Mouse (Mus musculus) CH12.LX (cell line): Measurements from ENCODE around the gene Afg1l. TPM values are rescaled to one million over a fixed set of nuclear protein-coding genes. Genes with fewer than 3 reads are reported as not detected.
A peak's percentile ranks its signal among the peaks of the same experiment; 100 is the strongest.

Experiments used
- DNase-seq: peaks from one replicate; pipeline ENCODE4 v3.0.0-alpha.2; 2013; ENCODE audit errors: extremely low read depth
- H3K27ac ChIP-seq: 2 replicates; pipeline ENCODE4 v1.5.1; 2012; ENCODE audit warnings: low read depth, mild to moderate bottlenecking, control low read depth, moderate library complexity; ENCODE audit not compliant: insufficient read depth
- H3K27me3 ChIP-seq: replicated peaks from 2 replicates; pipeline ENCODE3; 2012; ENCODE audit warnings: inconsistent platforms
- H3K36me3 ChIP-seq, 2 experiments: replicated peaks in 1 of 2; 2 replicates each; pipeline versions ENCODE3 to v1.6.1; 2012; ENCODE audit warnings: inconsistent platforms in 1 of 2, low read length in 1 of 2, mild to moderate bottlenecking in 1 of 2, mixed read lengths in 1 of 2, moderate library complexity in 1 of 2; ENCODE audit not compliant: control insufficient read depth in 1 of 2, insufficient read depth in 1 of 2
- H3K4me1 ChIP-seq, 2 experiments: 2 replicates each; pipeline ENCODE4 v1.6.1; 2012; ENCODE audit warnings: inconsistent platforms in 1 of 2, moderate library complexity in 1 of 2; ENCODE audit not compliant: insufficient read depth in 2 of 2, control insufficient read depth in 1 of 2
- H3K4me2 ChIP-seq: 2 replicates; pipeline ENCODE4 v1.6.1; 2012; ENCODE audit warnings: low read depth, mild to moderate bottlenecking, control low read depth; ENCODE audit not compliant: poor library complexity, insufficient read depth, severe bottlenecking
- H3K4me3 ChIP-seq, 3 experiments: fragments of 150-350 bp in 1 of 3; sonication (generic) in 1 of 3; replicated peaks in 1 of 3; 2 replicates each; pipeline versions ENCODE3 to v1.5.1; 2011 to 2012; ENCODE audit warnings: low read depth in 2 of 3, low read length in 2 of 3, mild to moderate bottlenecking in 2 of 3, moderate library complexity in 2 of 3, control low read depth in 1 of 3, improper control_type of control experiment in 1 of 3, inconsistent platforms in 1 of 3, mixed read lengths in 1 of 3; ENCODE audit not compliant: poor library complexity in 1 of 3
- H3K79me2 ChIP-seq: replicated peaks from 2 replicates; pipeline ENCODE4 v1.6.1; 2012; ENCODE audit warnings: mild to moderate bottlenecking, moderate library complexity; ENCODE audit not compliant: control insufficient read depth, poor library complexity, insufficient read depth, severe bottlenecking; ENCODE audit errors: extremely low read depth
- H3K9ac ChIP-seq: 2 replicates; pipeline ENCODE4 v1.6.1; 2012; ENCODE audit warnings: low read depth, mild to moderate bottlenecking, control low read depth, moderate library complexity; ENCODE audit not compliant: insufficient read depth
- H3K9me3 ChIP-seq: replicated peaks from 2 replicates; pipeline ENCODE3; 2012; ENCODE audit warnings: low read length, inconsistent platforms, mixed read lengths
- BHLHE40 ChIP-seq: IDR thresholded peaks from 2 replicates; pipeline ENCODE4 v1.6.1; 2011; ENCODE audit warnings: mild to moderate bottlenecking, low read depth, low read length, improper control_type of control experiment
- CHD1 ChIP-seq: IDR thresholded peaks from 2 replicates; pipeline ENCODE4 v1.6.1; 2012; ENCODE audit warnings: low read depth, low read length, improper control_type of control experiment, inconsistent platforms
- CHD2 ChIP-seq: IDR thresholded peaks from 2 replicates; pipeline ENCODE4 v1.6.1; 2011; ENCODE audit warnings: low read length, improper control_type of control experiment
- EP300 ChIP-seq: IDR thresholded peaks from 2 replicates; pipeline ENCODE4 v1.6.1; 2011; ENCODE audit warnings: low read length, improper control_type of control experiment
- HCFC1 ChIP-seq: IDR thresholded peaks from 2 replicates; pipeline ENCODE4 v1.6.1; 2012; ENCODE audit warnings: low read depth, mild to moderate bottlenecking, inconsistent platforms, low read length, improper control_type of control experiment
- IRF4 ChIP-seq: IDR thresholded peaks from 2 replicates; pipeline ENCODE4 v1.6.1; 2014; ENCODE audit warnings: low read depth, mild to moderate bottlenecking, inconsistent platforms, low read length, improper control_type of control experiment
- JUND ChIP-seq: conservative IDR thresholded peaks from 2 replicates; pipeline ENCODE4 v1.6.1; 2011; ENCODE audit warnings: low read depth, low read length, improper control_type of control experiment
- KAT2A ChIP-seq: IDR thresholded peaks from 2 replicates; pipeline ENCODE4 v1.6.1; 2012; ENCODE audit warnings: low read length, improper control_type of control experiment, inconsistent platforms; ENCODE audit not compliant: insufficient replicate concordance
- MAX ChIP-seq: IDR thresholded peaks from 2 replicates; pipeline ENCODE4 v1.6.1; 2011; ENCODE audit warnings: low read length, improper control_type of control experiment
- MAZ ChIP-seq: IDR thresholded peaks from 2 replicates; pipeline ENCODE4 v1.6.1; 2012; ENCODE audit warnings: low read depth, mild to moderate bottlenecking, inconsistent platforms, low read length, improper control_type of control experiment, moderate library complexity
- SIN3A ChIP-seq: IDR thresholded peaks from 2 replicates; pipeline ENCODE4 v1.6.1; 2012; ENCODE audit warnings: low read length, improper control_type of control experiment, inconsistent platforms
- SMC3 ChIP-seq: IDR thresholded peaks from 2 replicates; pipeline ENCODE4 v1.6.1; 2011; ENCODE audit warnings: low read depth, low read length, improper control_type of control experiment
- TCF12 ChIP-seq: IDR thresholded peaks from 2 replicates; pipeline ENCODE4 v1.6.1; 2014; ENCODE audit warnings: low read depth, mild to moderate bottlenecking, inconsistent platforms, low read length, improper control_type of control experiment
- UBTF ChIP-seq: IDR thresholded peaks from 2 replicates; pipeline ENCODE4 v1.6.1; 2012; ENCODE audit warnings: low read depth, mild to moderate bottlenecking, inconsistent platforms, low read length, improper control_type of control experiment, moderate library complexity
- ZKSCAN1 ChIP-seq: IDR thresholded peaks from 2 replicates; pipeline ENCODE4 v1.6.1; 2012; ENCODE audit warnings: low read depth, inconsistent platforms, low read length, improper control_type of control experiment, borderline replicate concordance
- ZMIZ1 ChIP-seq: IDR thresholded peaks from 2 replicates; pipeline ENCODE4 v1.6.1; 2012; ENCODE audit warnings: low read depth, mild to moderate bottlenecking, inconsistent platforms, low read length, improper control_type of control experiment
- ZNF384 ChIP-seq: IDR thresholded peaks from 2 replicates; pipeline ENCODE4 v1.6.1; 2012; ENCODE audit warnings: low read depth, low read length, improper control_type of control experiment, inconsistent platforms
- dilution Hi-C: fragments of 300-500 bp; cut with MboI; formaldehyde crosslinking; loops from 2 replicates; pipeline ENCODE4 v1.14.3; 2020; ENCODE audit warnings: low sequenced_read_pairs; ENCODE audit not compliant: extremely low pct_unique_long_range_greater_than_20kb, extremely low pct_ligation_motif_present
- in situ Hi-C: fragments of 300-500 bp; cut with MboI; formaldehyde crosslinking; loops from 3 replicates; pipeline ENCODE4 v1.14.3; 2019; ENCODE audit warnings: low sequenced_read_pairs, low pct_ligation_motif_present, low pct_unique_long_range_greater_than_20kb, mixed read lengths
- polyA plus RNA-seq: library from polyadenylated mRNA; unstranded; fragments of >175 nt; gene quantifications from 2 replicates; pipeline ENCODE4 v1.2.1, GENCODE M21; 2012; ENCODE audit warnings: low read depth; ENCODE audit not compliant: insufficient read length
- total RNA-seq, 2 experiments: library from RNA; depleted of rRNA; stranded (reverse); fragments of 300-350 nt in 1 of 2; fragments of >200 nt in 1 of 2; gene quantifications; 2 replicates each; pipeline ENCODE4 v1.2.3; 2012 to 2014

Afg1l gene
- total and polyA plus RNA-seq, 3 experiments = 3.1 to 6.9 (median 4.5) TPM

- H3K9ac ChIP-seq = peak overlapping the region; percentile 81
- in situ Hi-C loops = no loop called here
- peaks cover 29% of the 10 kb centered on the region for H3K79me2 ChIP-seq
- peaks cover 10 to 42% of the 10 kb centered on the region in 2 experiments for H3K4me1 ChIP-seq
- TF ChIP-seq ZKSCAN1 (no peak), MAX (peak; percentile 10; the same call in 1 of the 2 replicates), ZNF384 (no peak), JUND (no peak), ZMIZ1 (0 out of 2 replicates have a peak, but pooled peaks have one; percentile 19), SIN3A (peak; percentile 31; the same call in 1 of the 2 replicates), UBTF (no peak), BHLHE40 (0 out of 2 replicates have a peak, but pooled peaks have one; percentile 2)
- TF ChIP-seq, all 38 proteins: peak for 4
- DNase-seq = no peak
- peak overlapping the region; percentile 69 for H3K27ac ChIP-seq
- H3K9me3 ChIP-seq = peaks cover 13% of the 10 kb centered on the region
- H3K4me3 ChIP-seq = peak overlapping the region; percentile 79 to 90 (median 82)
- H3K4me2 ChIP-seq = peak overlapping the region; percentile 24; the same call in 1 of the 2 replicates
- dilution Hi-C loops = no loop called here
- no peaks in the 10 kb centered on the region for H3K27me3 ChIP-seq
- peaks cover 10 to 21% of the 10 kb centered on the region in 2 experiments for H3K36me3 ChIP-seq
Observed at GRCm38 (mm10) chr10:42275871-42276501, 202.4 kb downstream of the Afg1l start.

DNA sequence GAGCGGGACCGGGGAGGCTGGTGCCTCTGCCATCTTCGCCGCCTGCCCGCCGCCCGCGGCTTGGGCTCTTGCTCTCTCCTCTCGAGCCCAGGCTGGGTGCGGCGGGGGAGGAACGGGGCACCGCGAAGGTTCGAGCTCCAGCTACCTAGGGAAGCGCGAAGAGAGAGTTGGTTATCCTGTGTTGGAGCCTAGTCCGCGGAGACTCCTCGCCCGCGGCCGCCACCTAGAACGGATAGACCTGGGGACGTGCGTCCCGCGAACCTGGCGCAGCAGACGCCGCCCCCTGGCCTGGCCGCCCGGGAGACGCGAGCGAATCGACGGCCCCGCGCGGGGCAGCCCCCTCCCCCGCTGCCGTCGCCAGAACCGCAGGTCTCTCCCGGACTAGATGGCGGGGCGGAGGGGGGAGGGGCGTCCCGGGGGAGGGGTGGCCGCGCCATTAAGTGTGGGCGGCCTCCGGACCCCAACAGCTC lies 202.9 kb downstream of the Afg1l start:
- H3K4me1 ChIP-seq = peaks cover 10 to 43% of the 10 kb centered on the region in 2 experiments
- in situ Hi-C loops = no loop called here
- peaks cover 33% of the 10 kb centered on the region for H3K79me2 ChIP-seq
- no peak for DNase-seq
- peaks cover 13% of the 10 kb centered on the region for H3K9me3 ChIP-seq
- H3K9ac ChIP-seq = peak overlapping the region; percentile 81; the same call in 1 of the 2 replicates
- H3K4me3 ChIP-seq = peak overlapping the region; percentile 79 to 90 (median 82)
- peaks cover 10 to 21% of the 10 kb centered on the region in 2 experiments for H3K36me3 ChIP-seq
- peak overlapping the region; percentile 24; the same call in 1 of the 2 replicates for H3K4me2 ChIP-seq
- no peaks in the 10 kb centered on the region for H3K27me3 ChIP-seq
- no peak overlapping the region for H3K27ac ChIP-seq
- TF ChIP-seq IRF4 (no peak), EP300 (no peak), BHLHE40 (no peak), KAT2A (no peak), CHD2 (no peak), TCF12 (no peak), CHD1 (no peak), MAX (no peak), MAZ (no peak), HCFC1 (no peak), SMC3 (no peak)
- dilution Hi-C loops = no loop called here
